Mouse (Mus musculus) forebrain, embryonic 13.5 days (tissue): ENCODE measurements at regions not wholly inside any gene's neighbourhood (a gene's known extent, or its start where the extent isn't known, plus 50 kb on each side); places are given as distances from the start of the nearest gene placed in this dataset.

Experiments
- ATAC-seq: fragments of 200-750 bp; cut with Nextera tagmentation; 2 replicates; pipeline ENCODE4 v1.8.0; 2017
- H3K27ac ChIP-seq: fragments of 300-500 bp; sonication (generic); 2 replicates; pipeline ENCODE4 v1.5.1; 2015; ENCODE audit warnings: inconsistent platforms, mild to moderate bottlenecking, moderate library complexity
- H3K27me3 ChIP-seq: fragments of 300-500 bp; sonication (generic); 2 replicates; pipeline ENCODE4 v1.6.1; 2015; ENCODE audit warnings: mild to moderate bottlenecking, inconsistent platforms
- H3K36me3 ChIP-seq: fragments of 300-500 bp; sonication (generic); 2 replicates; pipeline ENCODE4 v1.6.1; 2015; ENCODE audit warnings: mild to moderate bottlenecking, inconsistent platforms; ENCODE audit not compliant: poor library complexity, severe bottlenecking
- H3K4me1 ChIP-seq: fragments of 300-500 bp; sonication (generic); 2 replicates; pipeline ENCODE4 v1.6.1; 2015; ENCODE audit warnings: inconsistent platforms
- H3K4me2 ChIP-seq: fragments of 300-500 bp; sonication (generic); 2 replicates; pipeline ENCODE4 v1.6.1; 2015; ENCODE audit warnings: inconsistent platforms, mild to moderate bottlenecking, moderate library complexity
- H3K4me3 ChIP-seq: fragments of 300-500 bp; sonication (generic); 2 replicates; pipeline ENCODE4 v1.5.1; 2015; ENCODE audit warnings: mild to moderate bottlenecking, inconsistent platforms
- H3K9ac ChIP-seq: fragments of 300-500 bp; sonication (generic); 2 replicates; pipeline ENCODE4 v1.6.1; 2015; ENCODE audit warnings: mild to moderate bottlenecking, inconsistent platforms
- H3K9me3 ChIP-seq: fragments of 300-500 bp; sonication (generic); replicated peaks from 2 replicates; pipeline ENCODE4 v1.6.1; 2016; ENCODE audit warnings: inconsistent platforms
- WGBS: fragments of 180-500 bp; shearing (Covaris S2); methylation state at CpG from one replicate; pipeline ENCODE4 v1.1.7; 2015; 5-methylcytosine and 5-hydroxymethylcytosine counted together

DNA sequence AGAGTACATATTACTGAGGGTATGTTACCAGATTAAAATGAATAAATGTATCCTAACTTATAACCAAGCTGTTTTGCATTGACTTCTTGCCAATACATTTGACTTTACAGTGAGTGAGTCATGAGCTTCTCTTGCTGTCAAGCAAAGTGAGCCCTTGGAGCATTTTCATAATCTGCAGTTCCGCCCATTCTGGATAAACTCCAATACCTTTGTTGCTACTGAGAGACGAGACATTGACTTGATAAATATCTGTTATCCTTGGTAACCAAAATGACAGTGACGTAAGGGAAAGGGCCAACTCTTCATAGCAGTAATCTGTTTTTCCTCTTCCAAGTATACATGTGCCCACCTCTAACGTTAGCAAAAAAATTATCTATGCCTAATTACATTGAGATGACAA is 923.0 kb downstream of the Grm8 start:
- 78% methylated on average over 4 of the region's 4 CpGs for WGBS

GRCm38 (mm10) chr6:27161643-27162042 is 973.3 kb downstream of the Grm8 start:
- WGBS = 40% methylated on average over 2 of the region's 2 CpGs
- ATAC-seq = no peak
- H3K4me2 ChIP-seq = no peak overlapping the region

More for the DNA sequence above, 923.0 kb downstream of the Grm8 start:
- Histone ChIP-seq H3K9ac (no peak overlapping the region), H3K4me2 (no peak overlapping the region), H3K9me3 (no peaks in the 10 kb centered on the region), H3K4me3 (no peak overlapping the region), H3K36me3 (no peaks in the 10 kb centered on the region), H3K4me1 (no peaks in the 10 kb centered on the region), H3K27me3 (no peaks in the 10 kb centered on the region), H3K27ac (no peak overlapping the region)
- peak; percentile 61; the same call in 1 of the 2 replicates for ATAC-seq

More at GRCm38 (mm10) chr6:27161643-27162042, 973.3 kb downstream of the Grm8 start:
- no peaks in the 10 kb centered on the region for H3K27me3 ChIP-seq
- H3K4me1 ChIP-seq = no peaks in the 10 kb centered on the region
- no peak overlapping the region for H3K4me3 ChIP-seq
- no peak overlapping the region for H3K9ac ChIP-seq
- no peak overlapping the region for H3K27ac ChIP-seq
- no peaks in the 10 kb centered on the region for H3K36me3 ChIP-seq
- no peaks in the 10 kb centered on the region for H3K9me3 ChIP-seq
